Mouse (Mus musculus): ENCODE data around the gene Fam160a2. TPM values are rescaled to one million over a fixed set of nuclear protein-coding genes. Genes with fewer than 3 reads are reported as not detected.

Gene Fam160a2
- total and polyA plus RNA-seq, 2 experiments from 2014 or later, result 19.0 to 19.7 TPM

- TF ChIP-seq CTCF (IDR thresholded peaks at IDR 0.05; ENCODE audit: low read depth), result no peak
- no peak for TF ChIP-seq EP300 (IDR thresholded peaks at IDR 0.05; ENCODE audit: low read depth)
- DNase-seq (ENCODE audit: low spot score) (no peak), ATAC-seq (ENCODE audit: insufficient read depth, low read depth) (no peak)
- no peaks in the 10 kb centered on the region for H3K9me3 ChIP-seq (replicated peaks; ENCODE audit: control insufficient read depth, low read length)
- WGBS, result 76% methylated on average over 2 of the region's 2 CpGs
- no peak overlapping the region for H3K4me2 ChIP-seq (ENCODE audit: low read depth, low read length)
- H3K4me1 ChIP-seq (ENCODE audit: control insufficient read depth, insufficient read depth), result no peaks in the 10 kb centered on the region
- H3K4me3 ChIP-seq (ENCODE audit: low read depth, low read length), result no peak overlapping the region
- H3K27me3 ChIP-seq (ENCODE audit: control insufficient read depth, insufficient read depth, low read length), result no peaks in the 10 kb centered on the region
- H3K36me3 ChIP-seq (replicated peaks; ENCODE audit: control insufficient read depth, insufficient read depth, low read length), result no peaks in the 10 kb centered on the region
- no peak overlapping the region for H3K9ac ChIP-seq (replicated peaks; ENCODE audit: low read depth, low read length)
- H3K27ac ChIP-seq (ENCODE audit: low read depth), result no peak overlapping the region
These were observed 57.1 kb downstream of the Fam160a2 start for GRCm38 (mm10) chr7:105342752-105343151.

DNA sequence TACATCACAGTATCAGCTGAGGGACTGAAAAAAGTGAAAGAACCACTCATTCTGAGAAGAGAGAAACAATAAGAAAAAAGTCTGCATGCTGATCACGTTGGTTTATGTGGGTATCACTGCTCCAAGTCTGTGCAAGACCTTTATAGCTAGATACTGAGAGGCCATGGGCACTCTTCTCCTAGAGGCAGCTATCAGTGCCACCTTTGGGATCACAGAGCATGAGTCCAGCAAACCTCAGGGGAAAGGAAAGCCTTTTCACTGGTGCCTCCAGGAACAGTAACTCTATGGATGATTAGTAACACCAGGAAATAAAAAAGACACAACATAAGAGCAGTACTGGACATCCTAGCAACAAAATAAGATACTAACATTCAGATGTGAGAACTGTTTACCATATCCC, 57.7 kb downstream of the Fam160a2 start, which contains the start of gene Olfr691:
Gene Olfr691 (minus strand): TSS at position 101 of the 400 bp plus-strand sequence.
- no peak for ATAC-seq (ENCODE audit: insufficient read depth, low read depth)

GRCm38 (mm10) chr7:105334004-105334403, 65.8 kb downstream of the Fam160a2 start, which contains the start of gene Olfr690:
TSS of gene Olfr690 (minus strand) at chr7:105334104.
- no peaks in the 10 kb centered on the region for H3K36me3 ChIP-seq (replicated peaks; ENCODE audit: control insufficient read depth, insufficient read depth, low read length)
- WGBS, result 76% methylated on average over 1 of the region's 1 CpGs

More for the DNA sequence above, 57.7 kb downstream of the Fam160a2 start, which contains the start of gene Olfr691:
- no peaks in the 10 kb centered on the region for H3K36me3 ChIP-seq (replicated peaks; ENCODE audit: control insufficient read depth, insufficient read depth, low read length)
- H3K4me2 ChIP-seq (ENCODE audit: low read depth, low read length), result no peak within 1 kb of the TSS
- TF ChIP-seq EP300 (IDR thresholded peaks at IDR 0.05; ENCODE audit: low read depth) (no peak), CTCF (IDR thresholded peaks at IDR 0.05; ENCODE audit: low read depth) (no peak)
- DNase-seq (ENCODE audit: low spot score), result no peak
- WGBS, result 39% methylated on average over 1 of the region's 1 CpGs
- no peak within 1 kb of the TSS for H3K4me3 ChIP-seq (ENCODE audit: low read depth, low read length)
- H3K9ac ChIP-seq (replicated peaks; ENCODE audit: low read depth, low read length), result no peak within 1 kb of the TSS
- H3K27me3 ChIP-seq (ENCODE audit: control insufficient read depth, insufficient read depth, low read length), result no peaks in the 10 kb centered on the region
- no peaks in the 10 kb centered on the region for H3K4me1 ChIP-seq (ENCODE audit: control insufficient read depth, insufficient read depth)
- no peaks in the 10 kb centered on the region for H3K9me3 ChIP-seq (replicated peaks; ENCODE audit: control insufficient read depth, low read length)
- H3K27ac ChIP-seq (ENCODE audit: low read depth), result no peak within 1 kb of the TSS

GRCm38 (mm10) chr7:105325302-105325701, 74.6 kb downstream of the Fam160a2 start:
- ATAC-seq (ENCODE audit: insufficient read depth, low read depth) (no peak), DNase-seq (ENCODE audit: low spot score) (no peak)
- TF ChIP-seq CTCF (IDR thresholded peaks at IDR 0.05; ENCODE audit: low read depth) (no peak), EP300 (IDR thresholded peaks at IDR 0.05; ENCODE audit: low read depth) (no peak)
- Histone ChIP-seq H3K9me3 (replicated peaks; ENCODE audit: control insufficient read depth, low read length) (no peaks in the 10 kb centered on the region), H3K27me3 (ENCODE audit: control insufficient read depth, insufficient read depth, low read length) (no peaks in the 10 kb centered on the region), H3K27ac (ENCODE audit: low read depth) (no peak overlapping the region), H3K4me3 (ENCODE audit: low read depth, low read length) (no peak overlapping the region), H3K9ac (replicated peaks; ENCODE audit: low read depth, low read length) (no peak overlapping the region), H3K4me2 (ENCODE audit: low read depth, low read length) (no peak overlapping the region), H3K4me1 (ENCODE audit: control insufficient read depth, insufficient read depth) (no peaks in the 10 kb centered on the region), H3K36me3 (replicated peaks; ENCODE audit: control insufficient read depth, insufficient read depth, low read length) (no peaks in the 10 kb centered on the region)
- 54% methylated on average over 2 of the region's 2 CpGs for WGBS

More at GRCm38 (mm10) chr7:105334004-105334403, 65.8 kb downstream of the Fam160a2 start, which contains the start of gene Olfr690:
- Histone ChIP-seq H3K27ac (ENCODE audit: low read depth) (no peak within 1 kb of the TSS), H3K4me1 (ENCODE audit: control insufficient read depth, insufficient read depth) (no peaks in the 10 kb centered on the region), H3K4me2 (ENCODE audit: low read depth, low read length) (no peak within 1 kb of the TSS), H3K27me3 (ENCODE audit: control insufficient read depth, insufficient read depth, low read length) (no peaks in the 10 kb centered on the region), H3K9ac (replicated peaks; ENCODE audit: low read depth, low read length) (no peak within 1 kb of the TSS), H3K9me3 (replicated peaks; ENCODE audit: control insufficient read depth, low read length) (no peaks in the 10 kb centered on the region), H3K4me3 (ENCODE audit: low read depth, low read length) (no peak within 1 kb of the TSS)
- DNase-seq (ENCODE audit: low spot score) (no peak), ATAC-seq (ENCODE audit: insufficient read depth, low read depth) (no peak)
- TF ChIP-seq EP300 (IDR thresholded peaks at IDR 0.05; ENCODE audit: low read depth) (no peak), CTCF (IDR thresholded peaks at IDR 0.05; ENCODE audit: low read depth) (no peak)

Other genes starting within 250 kb of the Fam160a2 start
- not detected in 2 replicates for gene Olfr684, start 236.4 kb downstream of the Fam160a2 start, total RNA-seq (2014; rRNA removed; ENCODE audit: low replicate concordance)
- not detected in 2 replicates for gene Olfr684, start 236.4 kb downstream of the Fam160a2 start, polyA plus RNA-seq (2015; fragmentation: Nextera tagmentation; extraction: Ambion mirVana)
- gene Olfr685, start 214.0 kb downstream of the Fam160a2 start, total RNA-seq (2014; rRNA removed; ENCODE audit: low replicate concordance), result not detected in 2 replicates
- not detected in 2 replicates for gene Olfr685, start 214.0 kb downstream of the Fam160a2 start, polyA plus RNA-seq (2015; fragmentation: Nextera tagmentation; extraction: Ambion mirVana)
- gene Olfr686, start 192.6 kb downstream of the Fam160a2 start, total RNA-seq (2014; rRNA removed; ENCODE audit: low replicate concordance), result not detected in 2 replicates
- gene Olfr686, start 192.6 kb downstream of the Fam160a2 start, polyA plus RNA-seq (2015; fragmentation: Nextera tagmentation; extraction: Ambion mirVana), result not detected in 2 replicates
- gene Olfr688, start 112.0 kb downstream of the Fam160a2 start, total RNA-seq (2014; rRNA removed; ENCODE audit: low replicate concordance), result not detected in 2 replicates
- gene Olfr688, start 112.0 kb downstream of the Fam160a2 start, polyA plus RNA-seq (2015; fragmentation: Nextera tagmentation; extraction: Ambion mirVana), result not detected in 2 replicates
- not detected in 2 replicates for gene Olfr689, start 88.9 kb downstream of the Fam160a2 start, total RNA-seq (2014; rRNA removed; ENCODE audit: low replicate concordance)
- gene Olfr689, start 88.9 kb downstream of the Fam160a2 start, polyA plus RNA-seq (2015; fragmentation: Nextera tagmentation; extraction: Ambion mirVana), result not detected in 2 replicates
- not detected in 2 replicates for gene Olfr690, start 66.0 kb downstream of the Fam160a2 start, total RNA-seq (2014; rRNA removed; ENCODE audit: low replicate concordance)
- gene Olfr690, start 66.0 kb downstream of the Fam160a2 start, polyA plus RNA-seq (2015; fragmentation: Nextera tagmentation; extraction: Ambion mirVana), result not detected in 2 replicates
- 1.0 TPM in 1 of 2 replicates, not detected in the other for gene Olfr691, start 57.8 kb downstream of the Fam160a2 start, total RNA-seq (2014; rRNA removed; ENCODE audit: low replicate concordance)
- gene Olfr691, start 57.8 kb downstream of the Fam160a2 start, polyA plus RNA-seq (2015; fragmentation: Nextera tagmentation; extraction: Ambion mirVana), result not detected in 2 replicates
- gene Olfr692, start 31.8 kb downstream of the Fam160a2 start, total RNA-seq (2014; rRNA removed; ENCODE audit: low replicate concordance), result not detected in 2 replicates
- not detected in 2 replicates for gene Olfr692, start 31.8 kb downstream of the Fam160a2 start, polyA plus RNA-seq (2015; fragmentation: Nextera tagmentation; extraction: Ambion mirVana)
- gene Gm5901, start 25.0 kb downstream of the Fam160a2 start, total RNA-seq (2014; rRNA removed; ENCODE audit: low replicate concordance), result not detected in 2 replicates
- gene Gm5901, start 25.0 kb downstream of the Fam160a2 start, polyA plus RNA-seq (2015; fragmentation: Nextera tagmentation; extraction: Ambion mirVana), result not detected in 2 replicates
- not detected in 2 replicates for gene Cnga4, start 4.5 kb upstream of the Fam160a2 start, total RNA-seq (2014; rRNA removed; ENCODE audit: low replicate concordance)
- gene Cnga4, start 4.5 kb upstream of the Fam160a2 start, polyA plus RNA-seq (2015; fragmentation: Nextera tagmentation; extraction: Ambion mirVana), result not detected in 2 replicates
- not detected in 2 replicates for gene Cckbr, start 25.7 kb upstream of the Fam160a2 start, total RNA-seq (2014; rRNA removed; ENCODE audit: low replicate concordance)
- gene Cckbr, start 25.7 kb upstream of the Fam160a2 start, polyA plus RNA-seq (2015; fragmentation: Nextera tagmentation; extraction: Ambion mirVana), result not detected in 2 replicates
- gene Cavin3, start 82.2 kb upstream of the Fam160a2 start, total RNA-seq (2014; rRNA removed; ENCODE audit: low replicate concordance), result 75.4 and 84.2 TPM in 2 replicates
- gene Cavin3, start 82.2 kb upstream of the Fam160a2 start, polyA plus RNA-seq (2015; fragmentation: Nextera tagmentation; extraction: Ambion mirVana), result 78.6 and 79.9 TPM in 2 replicates
- 159 and 173 TPM in 2 replicates for gene Smpd1, start 154.3 kb upstream of the Fam160a2 start, total RNA-seq (2014; rRNA removed; ENCODE audit: low replicate concordance)
- gene Smpd1, start 154.3 kb upstream of the Fam160a2 start, polyA plus RNA-seq (2015; fragmentation: Nextera tagmentation; extraction: Ambion mirVana), result 81.0 and 85.3 TPM in 2 replicates
- gene Apbb1, start 181.6 kb upstream of the Fam160a2 start, total RNA-seq (2014; rRNA removed; ENCODE audit: low replicate concordance), result 48.0 and 170 TPM in 2 replicates
- gene Apbb1, start 181.6 kb upstream of the Fam160a2 start, polyA plus RNA-seq (2015; fragmentation: Nextera tagmentation; extraction: Ambion mirVana), result 67.3 and 69.7 TPM in 2 replicates
- gene Hpx, start 200.1 kb upstream of the Fam160a2 start, total RNA-seq (2014; rRNA removed; ENCODE audit: low replicate concordance), result 0.38 and 1.0 TPM in 2 replicates
- gene Hpx, start 200.1 kb upstream of the Fam160a2 start, polyA plus RNA-seq (2015; fragmentation: Nextera tagmentation; extraction: Ambion mirVana), result 0.15 and 0.18 TPM in 2 replicates
- gene Trim3, start 233.5 kb upstream of the Fam160a2 start, total RNA-seq (2014; rRNA removed; ENCODE audit: low replicate concordance), result 32.3 and 56.5 TPM in 2 replicates
- 18.0 and 18.1 TPM in 2 replicates for gene Trim3, start 233.5 kb upstream of the Fam160a2 start, polyA plus RNA-seq (2015; fragmentation: Nextera tagmentation; extraction: Ambion mirVana)
- gene Timm10b, start 240.0 kb upstream of the Fam160a2 start, total RNA-seq (2014; rRNA removed; ENCODE audit: low replicate concordance), result 54.2 and 128 TPM in 2 replicates
- 211 and 213 TPM in 2 replicates for gene Timm10b, start 240.0 kb upstream of the Fam160a2 start, polyA plus RNA-seq (2015; fragmentation: Nextera tagmentation; extraction: Ambion mirVana)
- gene Arfip2, start 240.4 kb upstream of the Fam160a2 start, total RNA-seq (2014; rRNA removed; ENCODE audit: low replicate concordance), result 53.4 and 80.4 TPM in 2 replicates
- gene Arfip2, start 240.4 kb upstream of the Fam160a2 start, polyA plus RNA-seq (2015; fragmentation: Nextera tagmentation; extraction: Ambion mirVana), result 31.7 and 32.9 TPM in 2 replicates
- gene Gm45799, start 240.5 kb upstream of the Fam160a2 start, total RNA-seq (2014; rRNA removed; ENCODE audit: low replicate concordance), result 40.0 and 126 TPM in 2 replicates
- gene Gm45799, start 240.5 kb upstream of the Fam160a2 start, polyA plus RNA-seq (2015; fragmentation: Nextera tagmentation; extraction: Ambion mirVana), result 58.4 and 62.6 TPM in 2 replicates

All from heart, postnatal 0 days (tissue).